Mouse (Mus musculus) hindbrain, embryonic 16.5 days (tissue): ENCODE results near the gene Fxyd5. TPM values are rescaled to one million over a fixed set of nuclear protein-coding genes. Genes with fewer than 3 reads are reported as not detected.
A peak's percentile ranks its signal among the peaks of the same experiment; 100 is the strongest.

ENCODE experiments used
- ATAC-seq: fragments of 200-750 bp; cut with Nextera tagmentation; 2 replicates; pipeline ENCODE4 v1.8.0; 2017; ENCODE audit warnings: moderate TSS enrichment, moderate library complexity
- H3K27ac ChIP-seq: fragments of 300-500 bp; sonication (generic); 2 replicates; pipeline ENCODE4 v1.5.1; 2014; ENCODE audit warnings: low read depth, mild to moderate bottlenecking, control low read depth, low read length, moderate library complexity
- H3K27me3 ChIP-seq: fragments of 300-500 bp; sonication (generic); replicated peaks from 2 replicates; pipeline ENCODE4 v1.6.1; 2014; ENCODE audit warnings: low read length; ENCODE audit not compliant: control insufficient read depth, insufficient read depth
- H3K36me3 ChIP-seq: fragments of 300-500 bp; sonication (generic); 2 replicates; pipeline ENCODE4 v1.6.1; 2014; ENCODE audit warnings: mild to moderate bottlenecking, low read length, moderate library complexity, mixed read lengths; ENCODE audit not compliant: control insufficient read depth, insufficient read depth
- H3K4me1 ChIP-seq: fragments of 300-500 bp; sonication (generic); 2 replicates; pipeline ENCODE4 v1.6.1; 2014; ENCODE audit warnings: low read depth, low read length; ENCODE audit not compliant: control insufficient read depth, insufficient read depth
- H3K4me2 ChIP-seq: fragments of 300-500 bp; sonication (generic); 2 replicates; pipeline ENCODE4 v1.6.1; 2014; ENCODE audit warnings: mild to moderate bottlenecking, low read length, control low read depth, moderate library complexity
- H3K4me3 ChIP-seq: fragments of 300-500 bp; sonication (generic); 2 replicates; pipeline ENCODE4 v1.5.1; 2014; ENCODE audit warnings: mild to moderate bottlenecking, low read length, control low read depth, moderate library complexity
- H3K9ac ChIP-seq: fragments of 300-500 bp; sonication (generic); 2 replicates; pipeline ENCODE4 v1.6.1; 2014; ENCODE audit warnings: low read depth, mild to moderate bottlenecking, control low read depth, low read length, moderate library complexity
- H3K9me3 ChIP-seq: fragments of 300-500 bp; sonication (generic); 2 replicates; pipeline ENCODE4 v1.6.1; 2014; ENCODE audit warnings: mild to moderate bottlenecking, low read length, moderate library complexity; ENCODE audit not compliant: control insufficient read depth
- WGBS: fragments of 180-500 bp; shearing (Covaris S2); extraction: QIAGEN DNeasy Blood & Tissue Kit; methylation state at CpG from one replicate; pipeline ENCODE4 v1.1.7; 2014; 5-methylcytosine and 5-hydroxymethylcytosine counted together
- polyA plus RNA-seq: library from polyadenylated mRNA; unstranded; fragments of >200 nt; fragmentation: Nextera tagmentation; extraction: Ambion mirVana; gene quantifications from 2 replicates; pipeline ENCODE4 v1.2.1, GENCODE M21; 2015

Fxyd5 gene
- polyA plus RNA-seq, 1 experiment from 2014 or later = 24.4 TPM

GRCm38 (mm10) chr7:31081106-31081505 is 38.8 kb upstream of the Fxyd5 start:
- Histone ChIP-seq H3K27me3 (no peaks in the 10 kb centered on the region), H3K36me3 (no peaks in the 10 kb centered on the region), H3K9me3 (no peaks in the 10 kb centered on the region), H3K4me1 (peaks cover 4% of the 10 kb centered on the region), H3K27ac (no peak overlapping the region), H3K4me3 (no peak overlapping the region), H3K4me2 (no peak overlapping the region), H3K9ac (no peak overlapping the region)
- no peak for ATAC-seq
- 34% methylated on average over 1 of the region's 1 CpGs for WGBS

DNA sequence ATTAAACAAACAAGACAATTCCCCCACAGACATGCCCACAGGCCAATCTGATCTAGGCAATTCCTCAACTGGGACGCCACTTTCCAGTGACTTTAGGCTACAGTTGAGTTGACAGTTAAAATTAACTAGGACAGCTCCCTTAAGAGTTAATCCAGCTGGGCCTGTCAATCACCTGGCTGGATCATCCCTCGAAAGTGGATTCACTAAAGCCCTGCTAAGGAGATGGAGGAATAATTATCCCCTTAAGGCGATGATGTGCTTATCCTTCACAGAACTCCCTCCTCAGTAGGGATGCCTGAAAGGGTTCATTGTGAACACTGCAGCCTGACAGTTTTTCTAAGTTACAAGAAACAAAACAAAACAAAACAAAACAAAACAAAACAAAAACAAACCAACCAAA is 38.3 kb upstream of the Fxyd5 start:
- Histone ChIP-seq H3K4me1 (peaks cover 4% of the 10 kb centered on the region), H3K27ac (no peak overlapping the region), H3K9ac (no peak overlapping the region), H3K36me3 (no peaks in the 10 kb centered on the region), H3K9me3 (no peaks in the 10 kb centered on the region), H3K27me3 (no peaks in the 10 kb centered on the region), H3K4me3 (no peak overlapping the region), H3K4me2 (no peak overlapping the region)
- no peak for ATAC-seq
- WGBS = 50% methylated on average over 3 of the region's 3 CpGs

- Histone ChIP-seq H3K27me3 (no peaks in the 10 kb centered on the region), H3K36me3 (no peaks in the 10 kb centered on the region), H3K27ac (no peak overlapping the region), H3K4me2 (no peak overlapping the region), H3K9ac (no peak overlapping the region), H3K9me3 (no peaks in the 10 kb centered on the region), H3K4me3 (no peak overlapping the region), H3K4me1 (no peaks in the 10 kb centered on the region; the same call in none of the 2 replicates)
- WGBS = 91% methylated on average over 8 of the region's 8 CpGs
- ATAC-seq = no peak
Measured at GRCm38 (mm10) chr7:31079670-31080069, 37.4 kb upstream of the Fxyd5 start.

- no peak overlapping the region for H3K9ac ChIP-seq
- H3K4me3 ChIP-seq = no peak overlapping the region
- no peaks in the 10 kb centered on the region for H3K27me3 ChIP-seq
- peak; percentile 55 for ATAC-seq
- no peak overlapping the region for H3K27ac ChIP-seq
- no peak overlapping the region for H3K4me2 ChIP-seq
- no peaks in the 10 kb centered on the region for H3K9me3 ChIP-seq
- H3K36me3 ChIP-seq = no peaks in the 10 kb centered on the region
- 45% methylated on average over 5 of the region's 5 CpGs for WGBS
- H3K4me1 ChIP-seq = no peaks in the 10 kb centered on the region; the same call in 1 of the 2 replicates
Measured at GRCm38 (mm10) chr7:31077885-31078445, 35.7 kb upstream of the Fxyd5 start.

DNA sequence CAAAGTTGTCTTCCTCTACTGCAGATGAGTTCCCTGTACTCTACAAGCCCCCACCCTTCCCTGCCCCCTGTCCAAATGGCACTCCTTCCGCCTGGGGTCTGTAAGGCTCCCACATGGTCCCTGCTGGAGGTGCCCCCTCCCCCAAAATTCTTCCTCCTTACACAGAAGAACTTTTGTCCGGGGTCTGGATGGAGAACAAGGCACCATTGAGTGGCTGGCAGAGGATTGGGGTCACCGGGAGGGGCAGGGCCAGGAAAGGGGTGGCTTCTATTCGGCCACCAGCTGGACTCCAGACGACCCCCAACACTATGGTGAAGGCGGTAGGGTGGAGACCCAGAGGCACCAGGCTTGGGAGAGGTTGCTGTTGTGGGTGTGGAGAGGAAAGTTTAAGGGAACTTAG is 35.2 kb upstream of the Fxyd5 start:
- no peak overlapping the region for H3K4me2 ChIP-seq
- no peak overlapping the region for H3K4me3 ChIP-seq
- peak; percentile 29; the same call in 1 of the 2 replicates for ATAC-seq
- WGBS = 43% methylated on average over 6 of the region's 6 CpGs
- no peaks in the 10 kb centered on the region for H3K4me1 ChIP-seq
- H3K27me3 ChIP-seq = no peaks in the 10 kb centered on the region
- no peak overlapping the region for H3K27ac ChIP-seq
- no peaks in the 10 kb centered on the region for H3K36me3 ChIP-seq
- H3K9ac ChIP-seq = no peak overlapping the region
- H3K9me3 ChIP-seq = no peaks in the 10 kb centered on the region

GRCm38 (mm10) chr7:31076492-31076891 is 34.2 kb upstream of the Fxyd5 start, which contains the start of gene Fxyd3:
Gene Fxyd3 (minus strand): TSS chr7:31076704.
- H3K27me3 ChIP-seq = no peaks in the 10 kb centered on the region
- H3K4me3 ChIP-seq = no peak within 1 kb of the TSS
- ATAC-seq = no peak
- no peak within 1 kb of the TSS for H3K9ac ChIP-seq
- no peak within 1 kb of the TSS for H3K4me2 ChIP-seq
- WGBS = 82% methylated on average over 5 of the region's 5 CpGs
- no peaks in the 10 kb centered on the region for H3K36me3 ChIP-seq
- no peaks in the 10 kb centered on the region for H3K4me1 ChIP-seq
- no peak within 1 kb of the TSS for H3K27ac ChIP-seq
- no peaks in the 10 kb centered on the region for H3K9me3 ChIP-seq

GRCm38 (mm10) chr7:31074713-31075069 is 32.4 kb upstream of the Fxyd5 start:
- H3K27ac ChIP-seq = no peak overlapping the region
- H3K4me3 ChIP-seq = no peak overlapping the region
- no peaks in the 10 kb centered on the region for H3K27me3 ChIP-seq
- no peaks in the 10 kb centered on the region for H3K36me3 ChIP-seq
- H3K9ac ChIP-seq = no peak overlapping the region
- no peaks in the 10 kb centered on the region for H3K4me1 ChIP-seq
- WGBS = 72% methylated on average over 5 of the region's 5 CpGs
- no peaks in the 10 kb centered on the region for H3K9me3 ChIP-seq
- H3K4me2 ChIP-seq = no peak overlapping the region
- ATAC-seq = no peak

DNA sequence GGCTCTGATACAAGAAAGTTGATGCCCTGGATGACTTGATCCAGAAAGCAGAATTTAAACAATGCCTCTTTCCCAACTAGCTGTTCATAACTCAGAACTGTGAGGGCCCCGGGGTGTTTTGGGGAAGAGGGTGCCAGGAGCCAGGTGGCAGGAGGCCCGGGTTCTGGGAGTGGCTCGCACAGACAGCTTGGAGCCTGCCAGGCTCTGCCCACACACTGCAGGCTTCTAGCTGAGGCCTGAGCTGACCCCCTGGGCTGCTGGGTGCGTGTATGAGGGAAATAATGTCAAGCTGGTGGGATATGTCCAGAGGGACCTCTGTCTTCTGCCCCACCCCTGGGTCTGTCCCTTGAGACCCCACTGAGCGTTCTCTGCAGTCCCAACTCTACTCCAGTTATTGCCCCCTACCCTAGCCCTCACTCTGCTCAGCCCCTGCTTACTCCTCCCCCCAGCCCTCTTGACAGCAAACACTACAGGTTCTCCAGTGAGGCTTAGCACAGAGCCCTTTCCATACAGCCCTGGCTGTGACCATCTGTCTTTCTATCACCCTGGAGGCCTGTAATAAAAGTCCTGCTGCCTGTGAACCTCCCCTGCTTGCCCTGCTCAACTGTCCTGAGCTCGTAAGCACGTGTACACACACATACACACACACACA is 31.9 kb upstream of the Fxyd5 start:
- Histone ChIP-seq H3K4me3 (no peak overlapping the region), H3K9me3 (no peaks in the 10 kb centered on the region), H3K27me3 (no peaks in the 10 kb centered on the region), H3K36me3 (no peaks in the 10 kb centered on the region), H3K4me2 (no peak overlapping the region), H3K4me1 (no peaks in the 10 kb centered on the region), H3K9ac (no peak overlapping the region), H3K27ac (no peak overlapping the region)
- no peak; the same call in 1 of the 2 replicates for ATAC-seq
- 68% methylated on average over 7 of the region's 7 CpGs for WGBS

- H3K9me3 ChIP-seq = no peaks in the 10 kb centered on the region
- no peak overlapping the region for H3K9ac ChIP-seq
- no peak overlapping the region for H3K4me3 ChIP-seq
- no peaks in the 10 kb centered on the region for H3K4me1 ChIP-seq
- H3K4me2 ChIP-seq = no peak overlapping the region
- H3K27ac ChIP-seq = no peak overlapping the region
- no peaks in the 10 kb centered on the region for H3K27me3 ChIP-seq
- no peaks in the 10 kb centered on the region for H3K36me3 ChIP-seq
- no peak for ATAC-seq
Measured at GRCm38 (mm10) chr7:31073546-31073945, 31.3 kb upstream of the Fxyd5 start.
